Mouse (Mus musculus): Measurements from ENCODE around the gene F2.
"Not testable (repeated sequence)": the region's sequence is repeated elsewhere in the genome, so short reads cannot be mapped to it uniquely, and the experiment has no call there.

The F2 gene

GRCm38 (mm10) chr2:91646733-91647132, 10.5 kb upstream of the F2 start:
- in situ Hi-C loops (cut with MseI, MboI) = no loop called here

GRCm38 (mm10) chr2:91645811-91646210, 9.6 kb upstream of the F2 start:
- in situ Hi-C loops (cut with MseI, MboI) = no loop called here

GRCm38 (mm10) chr2:91645354-91645753, 9.1 kb upstream of the F2 start:
- in situ Hi-C loops (cut with MseI, MboI) = no loop called here

- in situ Hi-C loops (cut with MseI, MboI) = no loop called here
Observed at GRCm38 (mm10) chr2:91644021-91644420, 7.8 kb upstream of the F2 start.

- in situ Hi-C loops (cut with MseI, MboI) = no loop called here
Observed at GRCm38 (mm10) chr2:91642825-91643415, 6.7 kb upstream of the F2 start.

GRCm38 (mm10) chr2:91638931-91639330, 2.7 kb upstream of the F2 start:
- in situ Hi-C loops (cut with MseI, MboI) = no loop called here

GRCm38 (mm10) chr2:91636727-91637338, 619 bp upstream of the F2 start:
- in situ Hi-C loops (cut with MseI, MboI) = no loop called here

GRCm38 (mm10) chr2:91635486-91635885, 728 bp downstream of the F2 start:
- in situ Hi-C loops (cut with MseI, MboI) = no loop called here

- in situ Hi-C loops (cut with MseI, MboI) = no loop called here
Observed at GRCm38 (mm10) chr2:91634841-91635240, 1.4 kb downstream of the F2 start.

- in situ Hi-C loops (cut with MseI, MboI) = no loop called here
Observed at GRCm38 (mm10) chr2:91633334-91633977, 2.8 kb downstream of the F2 start.

- in situ Hi-C loops (cut with MseI, MboI) = no loop called here
Observed at GRCm38 (mm10) chr2:91632316-91632715, 3.9 kb downstream of the F2 start.

- in situ Hi-C loops (cut with MseI, MboI) = no loop called here
Observed at GRCm38 (mm10) chr2:91631826-91632225, 4.4 kb downstream of the F2 start.

GRCm38 (mm10) chr2:91630384-91630783, 5.8 kb downstream of the F2 start:
- in situ Hi-C loops (cut with MseI, MboI) = no loop called here

- in situ Hi-C loops (cut with MseI, MboI) = no loop called here
Observed at GRCm38 (mm10) chr2:91629682-91630081, 6.5 kb downstream of the F2 start.

GRCm38 (mm10) chr2:91628171-91628570, 8.0 kb downstream of the F2 start:
- in situ Hi-C loops (cut with MseI, MboI) = no loop called here

GRCm38 (mm10) chr2:91627486-91627885, 8.7 kb downstream of the F2 start:
- in situ Hi-C loops (cut with MseI, MboI) = no loop called here

GRCm38 (mm10) chr2:91623366-91623765, 12.8 kb downstream of the F2 start:
- in situ Hi-C loops (cut with MseI, MboI) = not testable (repeated sequence)

GRCm38 (mm10) chr2:91622356-91622755, 13.9 kb downstream of the F2 start:
- in situ Hi-C loops (cut with MseI, MboI) = no loop called here

GRCm38 (mm10) chr2:91609370-91609769, 26.8 kb downstream of the F2 start:
- in situ Hi-C loops (cut with MseI, MboI) = not testable (repeated sequence)

GRCm38 (mm10) chr2:91602389-91602788, 33.8 kb downstream of the F2 start:
- in situ Hi-C loops (cut with MseI, MboI) = no loop called here

- in situ Hi-C loops (cut with MseI, MboI) = no loop called here
Observed at GRCm38 (mm10) chr2:91600475-91600874, 35.7 kb downstream of the F2 start.

- in situ Hi-C loops (cut with MseI, MboI) = no loop called here
Observed at GRCm38 (mm10) chr2:91586242-91586641, 50.0 kb downstream of the F2 start.

GRCm38 (mm10) chr2:91580894-91581293, 55.3 kb downstream of the F2 start:
- in situ Hi-C loops (cut with MseI, MboI) = no loop called here

All from mouse trophoblast stem cell (cell line).